Mouse (Mus musculus) MEL (cell line): ENCODE measurements around the gene Tiparp. TPM values are rescaled to one million over a fixed set of nuclear protein-coding genes. Genes with fewer than 3 reads are reported as not detected.

Experiments used
- DNase-seq: peaks from one replicate; pipeline ENCODE4 v3.0.0; 2011; ENCODE audit warnings: low read depth, low spot score
- H3K27ac ChIP-seq: 2 replicates; pipeline ENCODE4 v1.5.1; 2012; ENCODE audit warnings: low read depth, mild to moderate bottlenecking, control low read depth, low read length, moderate library complexity; ENCODE audit not compliant: control insufficient read depth
- H3K27me3 ChIP-seq, 2 experiments: fragments of 150-350 bp in 1 of 2; sonication (generic) in 1 of 2; 2 replicates each; pipeline ENCODE4 v1.6.1; 2012; ENCODE audit warnings: low read length in 2 of 2, mild to moderate bottlenecking in 2 of 2, improper control_type of control experiment in 1 of 2, moderate library complexity in 1 of 2; ENCODE audit not compliant: insufficient read depth in 2 of 2, control insufficient read depth in 1 of 2
- H3K36me3 ChIP-seq, 2 experiments: 2 replicates each; pipeline ENCODE4 v1.6.1; 2012 to 2014; ENCODE audit warnings: low read length in 2 of 2, improper control_type of control experiment in 1 of 2, inconsistent platforms in 1 of 2, mild to moderate bottlenecking in 1 of 2; ENCODE audit not compliant: insufficient read depth in 2 of 2, control insufficient read depth in 1 of 2
- H3K4me1 ChIP-seq, 2 experiments: fragments of 150-350 bp in 1 of 2; sonication (generic) in 1 of 2; 2 replicates each; pipeline ENCODE4 v1.6.1; 2012; ENCODE audit warnings: low read length in 2 of 2, improper control_type of control experiment in 1 of 2, mild to moderate bottlenecking in 1 of 2; ENCODE audit not compliant: insufficient read depth in 2 of 2, control insufficient read depth in 1 of 2
- H3K4me3 ChIP-seq, 2 experiments: fragments of 150-350 bp in 1 of 2; sonication (generic) in 1 of 2; 2 replicates each; pipeline ENCODE4 v1.5.1; 2012; ENCODE audit warnings: low read depth in 2 of 2, low read length in 2 of 2, mild to moderate bottlenecking in 2 of 2, moderate library complexity in 2 of 2, control low read depth in 1 of 2, improper control_type of control experiment in 1 of 2; ENCODE audit not compliant: control insufficient read depth in 1 of 2, insufficient read depth in 1 of 2
- H3K79me2 ChIP-seq: 2 replicates; pipeline ENCODE4 v1.6.1; 2012; ENCODE audit warnings: mild to moderate bottlenecking, low read length, moderate library complexity; ENCODE audit not compliant: control insufficient read depth, poor library complexity, insufficient read depth
- H3K9ac ChIP-seq: 2 replicates; pipeline ENCODE4 v1.6.1; 2012; ENCODE audit warnings: low read depth, mild to moderate bottlenecking, control low read depth, low read length, moderate library complexity; ENCODE audit not compliant: control insufficient read depth, poor library complexity, severe bottlenecking
- H3K9me3 ChIP-seq: fragments of 150-350 bp; sonication (generic); replicated peaks from 2 replicates; pipeline ENCODE4 v1.6.1; 2012; ENCODE audit warnings: mild to moderate bottlenecking, low read length, improper control_type of control experiment, moderate library complexity; ENCODE audit not compliant: insufficient read depth
- CHD1 ChIP-seq: IDR thresholded peaks from 2 replicates; pipeline ENCODE4 v1.6.1; 2012; ENCODE audit warnings: low read depth, mild to moderate bottlenecking, inconsistent platforms, low read length, improper control_type of control experiment
- CHD2 ChIP-seq: IDR thresholded peaks from 2 replicates; pipeline ENCODE4 v1.6.1; 2011; ENCODE audit warnings: low read length, improper control_type of control experiment
- GABPA ChIP-seq: IDR thresholded peaks from 2 replicates; pipeline ENCODE4 v1.6.1; 2012; ENCODE audit warnings: low read depth, mild to moderate bottlenecking, inconsistent platforms, low read length, improper control_type of control experiment, moderate library complexity
- GATA1 ChIP-seq: IDR thresholded peaks from 2 replicates; pipeline ENCODE4 v1.6.1; 2011; ENCODE audit warnings: low read depth, low read length, improper control_type of control experiment
- JUND ChIP-seq: IDR thresholded peaks from 2 replicates; pipeline ENCODE4 v1.6.1; 2011; ENCODE audit warnings: low read depth, mild to moderate bottlenecking, improper control_type of control experiment, low read length
- KAT2A ChIP-seq: conservative IDR thresholded peaks from 2 replicates; pipeline ENCODE4 v1.6.1; 2012; ENCODE audit warnings: low read depth, low read length, improper control_type of control experiment, inconsistent platforms
- MAX ChIP-seq: IDR thresholded peaks from 2 replicates; pipeline ENCODE4 v1.6.1; 2011; ENCODE audit warnings: low read length, improper control_type of control experiment
- MAZ ChIP-seq: IDR thresholded peaks from 2 replicates; pipeline ENCODE4 v1.6.1; 2012; ENCODE audit warnings: low read depth, mild to moderate bottlenecking, inconsistent platforms, low read length, improper control_type of control experiment
- MXI1 ChIP-seq: IDR thresholded peaks from 2 replicates; pipeline ENCODE4 v1.6.1; 2011; ENCODE audit warnings: mild to moderate bottlenecking, low read depth, low read length, improper control_type of control experiment
- MYC ChIP-seq: IDR thresholded peaks from 2 replicates; pipeline ENCODE4 v1.6.1; 2011; ENCODE audit warnings: low read depth, mild to moderate bottlenecking, low read length, improper control_type of control experiment, moderate library complexity
- NELFE ChIP-seq: IDR thresholded peaks from 2 replicates; pipeline ENCODE4 v1.6.1; 2011; ENCODE audit warnings: low read depth, low read length, improper control_type of control experiment
- NRF1 ChIP-seq: IDR thresholded peaks from 2 replicates; pipeline ENCODE4 v1.6.1; 2014; ENCODE audit warnings: low read depth, mild to moderate bottlenecking, inconsistent platforms, low read length, improper control_type of control experiment, moderate library complexity; ENCODE audit not compliant: poor library complexity, insufficient read depth, severe bottlenecking
- POLR2A ChIP-seq, 2 experiments: IDR thresholded peaks; 2 replicates each; pipeline ENCODE4 v1.6.1; 2011 to 2012; ENCODE audit warnings: low read length in 2 of 2, mild to moderate bottlenecking in 2 of 2, control low read depth in 1 of 2, improper control_type of control experiment in 1 of 2, low read depth in 1 of 2, moderate library complexity in 1 of 2; ENCODE audit not compliant: control insufficient read depth in 1 of 2, insufficient read depth in 1 of 2, poor library complexity in 1 of 2
- POLR2AphosphoS2 ChIP-seq: IDR thresholded peaks from 2 replicates; pipeline ENCODE4 v1.6.1; 2011; ENCODE audit warnings: low read length, improper control_type of control experiment
- RAD21 ChIP-seq: IDR thresholded peaks from 2 replicates; pipeline ENCODE4 v1.6.1; 2011; ENCODE audit warnings: mild to moderate bottlenecking, low read depth, low read length, improper control_type of control experiment
- TAL1 ChIP-seq: IDR thresholded peaks from 2 replicates; pipeline ENCODE4 v1.6.1; 2012; ENCODE audit warnings: mild to moderate bottlenecking, inconsistent platforms, low read length, moderate library complexity, mixed read lengths
- TBP ChIP-seq: IDR thresholded peaks from 2 replicates; pipeline ENCODE4 v1.8.0; 2011; ENCODE audit warnings: low read depth, low read length, improper control_type of control experiment
- TCF12 ChIP-seq: IDR thresholded peaks from 2 replicates; pipeline ENCODE4 v1.6.1; 2014; ENCODE audit warnings: low read depth, mild to moderate bottlenecking, inconsistent platforms, low read length, improper control_type of control experiment, moderate library complexity
- UBTF ChIP-seq: IDR thresholded peaks from 2 replicates; pipeline ENCODE4 v1.6.1; 2012; ENCODE audit warnings: low read depth, mild to moderate bottlenecking, inconsistent platforms, low read length, improper control_type of control experiment, moderate library complexity, borderline replicate concordance; ENCODE audit not compliant: insufficient read depth
- USF2 ChIP-seq, 2 experiments: IDR thresholded peaks; 2 replicates each; pipeline ENCODE4 v1.6.1; 2011 to 2012; ENCODE audit warnings: improper control_type of control experiment in 2 of 2, low read length in 2 of 2, borderline replicate concordance in 1 of 2, inconsistent platforms in 1 of 2, low read depth in 1 of 2, mild to moderate bottlenecking in 1 of 2; ENCODE audit not compliant: insufficient read depth in 1 of 2
- ZKSCAN1 ChIP-seq: IDR thresholded peaks from 2 replicates; pipeline ENCODE4 v1.6.1; 2012; ENCODE audit warnings: low read depth, mild to moderate bottlenecking, inconsistent platforms, low read length, improper control_type of control experiment, moderate library complexity
- ZNF384 ChIP-seq: IDR thresholded peaks from 2 replicates; pipeline ENCODE4 v1.6.1; 2012; ENCODE audit warnings: low read depth, mild to moderate bottlenecking, inconsistent platforms, low read length, improper control_type of control experiment
- polyA plus RNA-seq, 2 experiments: library from polyadenylated mRNA; stranded (reverse) in 1 of 2; unstranded in 1 of 2; fragments of >175 nt in 1 of 2; fragments of >200 nt in 1 of 2; gene quantifications; 2 replicates each; pipeline versions ENCODE4 v1.2.1 to v1.2.4; 2012; ENCODE audit warnings: low replicate concordance in 2 of 2, low read depth in 1 of 2; ENCODE audit not compliant: insufficient read length in 2 of 2, insufficient read depth in 1 of 2, missing spikeins in 1 of 2
- total RNA-seq: library from RNA; depleted of rRNA; stranded (reverse); fragments of 300-350 nt; gene quantifications from 2 replicates; pipeline ENCODE4 v1.2.3, GENCODE M21; 2012

Gene Tiparp
- total and polyA plus RNA-seq, 3 experiments = 2.0 to 3.3 TPM; not detected in 1

DNA sequence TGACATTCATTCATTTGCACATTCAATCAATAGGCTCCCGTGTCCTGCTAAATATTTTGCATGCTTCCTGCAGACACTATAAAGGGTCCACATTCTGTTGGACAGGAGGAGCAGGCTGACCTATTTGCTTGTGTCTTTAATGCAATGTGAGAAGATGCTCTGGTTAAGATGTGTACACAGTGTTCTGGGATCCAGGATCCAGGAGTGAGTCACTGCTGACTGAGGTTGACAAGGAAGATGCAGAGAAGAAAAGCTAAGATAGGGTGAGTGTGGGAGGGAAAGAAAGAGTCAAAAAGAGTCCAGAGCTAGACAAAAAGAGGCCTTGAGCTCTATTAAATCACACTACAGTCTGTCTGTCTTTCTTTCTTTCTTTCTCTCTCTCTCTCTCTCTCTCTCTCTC, 56.1 kb downstream of the Tiparp start:
- TF ChIP-seq CHD2 (no peak), UBTF (no peak), CHD1 (no peak), POLR2AphosphoS2 (no peak), NELFE (no peak), MAZ (no peak), GABPA (no peak), RAD21 (no peak), ZKSCAN1 (no peak), TBP (no peak), MAX (no peak), USF2 (IDR thresholded peaks at IDR 0.05; ENCODE audit: borderline replicate concordance in 1 of 2, insufficient read depth in 1 of 2, low read depth in 1 of 2, low read length in 2 of 2) (no peak), GATA1 (no peak), POLR2A (IDR thresholded peaks at IDR 0.05; ENCODE audit: control insufficient read depth in 1 of 2, insufficient read depth in 1 of 2, low read depth in 1 of 2, low read length in 2 of 2, poor library complexity in 1 of 2) (no peak), MXI1 (no peak), ZNF384 (no peak), MYC (no peak), KAT2A (no peak)
- TF ChIP-seq, all 39 proteins: peak for 0
- H3K9ac ChIP-seq = no peak overlapping the region
- no peaks in the 10 kb centered on the region for H3K9me3 ChIP-seq
- no peaks in the 10 kb centered on the region for H3K36me3 ChIP-seq
- 0 out of 4 replicates have a peak, but pooled peaks cover 0 to 2% of the 10 kb centered on the region in 2 experiments for H3K27me3 ChIP-seq
- no peak for DNase-seq
- no peaks in the 10 kb centered on the region for H3K79me2 ChIP-seq
- H3K27ac ChIP-seq = no peak overlapping the region
- no peak overlapping the region for H3K4me3 ChIP-seq
- H3K4me1 ChIP-seq = no peaks in the 10 kb centered on the region

DNA sequence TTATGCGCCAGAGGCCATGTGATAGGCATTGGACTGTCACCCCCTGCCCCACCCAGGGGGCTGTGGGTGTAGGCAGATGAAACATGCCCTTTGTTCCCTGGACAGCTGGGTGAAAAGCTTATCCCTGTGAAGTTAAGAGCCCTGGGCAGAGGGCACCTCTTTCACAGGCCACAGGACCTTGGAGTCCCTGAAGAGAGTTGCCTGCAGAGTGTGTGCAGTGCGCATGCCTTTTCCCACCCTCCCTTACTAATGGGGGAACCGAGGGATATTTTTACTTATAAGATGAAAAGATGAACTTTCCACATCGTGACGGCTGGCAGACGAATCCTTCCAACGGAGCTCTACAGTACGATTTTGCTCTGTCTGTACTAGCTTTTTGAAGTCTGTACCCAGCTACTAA, 57.1 kb downstream of the Tiparp start:
- Histone ChIP-seq H3K4me1 (no peaks in the 10 kb centered on the region), H3K27me3 (0 out of 4 replicates have a peak, but pooled peaks cover 0 to 2% of the 10 kb centered on the region in 2 experiments)
- no peak for DNase-seq
- TF ChIP-seq TAL1 = no peak
- no peak for TF ChIP-seq TCF12
- no peak for TF ChIP-seq POLR2AphosphoS2
- TF ChIP-seq NRF1 = no peak
- no peak for TF ChIP-seq JUND
- TF ChIP-seq, all 39 proteins: peak for 0
- Histone ChIP-seq H3K4me3 (no peak overlapping the region), H3K79me2 (no peaks in the 10 kb centered on the region), H3K27ac (no peak overlapping the region), H3K9me3 (no peaks in the 10 kb centered on the region), H3K36me3 (no peaks in the 10 kb centered on the region), H3K9ac (no peak overlapping the region)
